Mouse (Mus musculus): ENCODE data around the gene Cep57.

Gene Cep57

GRCm38 (mm10) chr9:13826832-13827405 lies at the start of gene Cep57:
Gene Cep57 (minus strand): TSS chr9:13827107.
- DNase-seq (ENCODE audit: low read depth, low spot score): peak; percentile 99

- no peak for DNase-seq (ENCODE audit: low read depth, low spot score)
These were observed 48.4 kb upstream of the Cep57 start for GRCm38 (mm10) chr9:13875340-13875739.

GRCm38 (mm10) chr9:13874359-13874758 lies 47.5 kb upstream of the Cep57 start:
- no peak for DNase-seq (ENCODE audit: low read depth, low spot score)

GRCm38 (mm10) chr9:13871631-13872030 lies 44.7 kb upstream of the Cep57 start:
- no peak for DNase-seq (ENCODE audit: low read depth, low spot score)

- no peak for DNase-seq (ENCODE audit: low read depth, low spot score)
These were observed 40.7 kb upstream of the Cep57 start for GRCm38 (mm10) chr9:13867646-13868045.

- no peak for DNase-seq (ENCODE audit: low read depth, low spot score)
These were observed 29.9 kb upstream of the Cep57 start for GRCm38 (mm10) chr9:13856777-13857176.

GRCm38 (mm10) chr9:13856247-13856646 lies 29.3 kb upstream of the Cep57 start:
- DNase-seq (ENCODE audit: low read depth, low spot score): no peak

- DNase-seq (ENCODE audit: low read depth, low spot score): no peak
These were observed 27.0 kb upstream of the Cep57 start for GRCm38 (mm10) chr9:13853876-13854275.

- DNase-seq (ENCODE audit: low read depth, low spot score): peak; percentile 59
These were observed 21.9 kb upstream of the Cep57 start for GRCm38 (mm10) chr9:13848481-13849480.

GRCm38 (mm10) chr9:13847591-13847990 lies 20.7 kb upstream of the Cep57 start:
- no peak for DNase-seq (ENCODE audit: low read depth, low spot score)

GRCm38 (mm10) chr9:13836726-13837125 lies 9.8 kb upstream of the Cep57 start:
- DNase-seq (ENCODE audit: low read depth, low spot score): no peak

- no peak for DNase-seq (ENCODE audit: low read depth, low spot score)
These were observed 8.3 kb upstream of the Cep57 start for GRCm38 (mm10) chr9:13835256-13835655.

- DNase-seq (ENCODE audit: low read depth, low spot score): peak; percentile 57
These were observed 1.2 kb upstream of the Cep57 start for GRCm38 (mm10) chr9:13828087-13828441.

GRCm38 (mm10) chr9:13827406-13828086 lies 639 bp upstream of the Cep57 start, which contains the start of gene Fam76b:
Gene Fam76b (plus strand): TSS chr9:13827716.
- DNase-seq (ENCODE audit: low read depth, low spot score): peak; percentile 100

GRCm38 (mm10) chr9:13826391-13826805 lies 509 bp downstream of the Cep57 start:
- peak; percentile 61 for DNase-seq (ENCODE audit: low read depth, low spot score)

GRCm38 (mm10) chr9:13825896-13826295 lies 1.0 kb downstream of the Cep57 start:
- no peak for DNase-seq (ENCODE audit: low read depth, low spot score)

- DNase-seq (ENCODE audit: low read depth, low spot score): no peak
These were observed 6.1 kb downstream of the Cep57 start for GRCm38 (mm10) chr9:13820774-13821173.

GRCm38 (mm10) chr9:13818369-13818768 lies 8.5 kb downstream of the Cep57 start:
- DNase-seq (ENCODE audit: low read depth, low spot score): no peak

GRCm38 (mm10) chr9:13809937-13810336 lies 17.0 kb downstream of the Cep57 start:
- peak; percentile 10 for DNase-seq (ENCODE audit: low read depth, low spot score)

- no peak for DNase-seq (ENCODE audit: low read depth, low spot score)
These were observed 19.2 kb downstream of the Cep57 start for GRCm38 (mm10) chr9:13807657-13808056.

GRCm38 (mm10) chr9:13806854-13807253 lies 20.1 kb downstream of the Cep57 start:
- no peak for DNase-seq (ENCODE audit: low read depth, low spot score)

GRCm38 (mm10) chr9:13804480-13804879 lies 22.4 kb downstream of the Cep57 start:
- no peak for DNase-seq (ENCODE audit: low read depth, low spot score)
